Mouse (Mus musculus) kidney, embryonic 14.5 days (tissue): ENCODE results near the gene Chga. TPM values are rescaled to one million over a fixed set of nuclear protein-coding genes. Genes with fewer than 3 reads are reported as not detected.
A peak's percentile ranks its signal among the peaks of the same experiment; 100 is the strongest.

Experiments used
- ATAC-seq: fragments of 200-750 bp; cut with Nextera tagmentation; 2 replicates; pipeline ENCODE4 v1.8.0; 2017; ENCODE audit warnings: moderate number of reproducible peaks, mild to moderate bottlenecking, moderate TSS enrichment, moderate library complexity; ENCODE audit not compliant: low FRiP score, low TSS enrichment
- H3K27ac ChIP-seq: fragments of 300-500 bp; sonication (generic); 2 replicates; pipeline ENCODE4 v1.5.1; 2014; ENCODE audit warnings: low read depth, mild to moderate bottlenecking, low read length, moderate library complexity, mixed read lengths
- H3K27me3 ChIP-seq: fragments of 300-500 bp; sonication (generic); 2 replicates; pipeline ENCODE4 v1.6.1; 2014; ENCODE audit warnings: mild to moderate bottlenecking, low read length; ENCODE audit not compliant: control insufficient read depth, insufficient read depth
- H3K36me3 ChIP-seq: fragments of 300-500 bp; sonication (generic); 2 replicates; pipeline ENCODE4 v1.6.1; 2014; ENCODE audit warnings: low read length, mixed read lengths; ENCODE audit not compliant: control insufficient read depth, insufficient read depth
- H3K4me1 ChIP-seq: fragments of 300-500 bp; sonication (generic); 2 replicates; pipeline ENCODE4 v1.6.1; 2014; ENCODE audit warnings: low read length, mixed read lengths; ENCODE audit not compliant: control insufficient read depth, insufficient read depth
- H3K4me2 ChIP-seq: fragments of 300-500 bp; sonication (generic); replicated peaks from 2 replicates; pipeline ENCODE4 v1.6.1; 2014; ENCODE audit warnings: low read depth, mild to moderate bottlenecking, low read length
- H3K4me3 ChIP-seq: fragments of 300-500 bp; sonication (generic); 2 replicates; pipeline ENCODE4 v1.5.1; 2014; ENCODE audit warnings: mild to moderate bottlenecking, low read length
- H3K9ac ChIP-seq: fragments of 300-500 bp; sonication (generic); 2 replicates; pipeline ENCODE4 v1.6.1; 2014; ENCODE audit warnings: low read depth, mild to moderate bottlenecking, low read length, moderate library complexity
- H3K9me3 ChIP-seq: fragments of 300-500 bp; sonication (generic); 2 replicates; pipeline ENCODE4 v1.6.1; 2016; ENCODE audit warnings: low read length; ENCODE audit not compliant: control insufficient read depth
- WGBS: fragments of 180-500 bp; shearing (Covaris S2); extraction: QIAGEN DNeasy Blood & Tissue Kit; methylation state at CpG from one replicate; pipeline ENCODE4 v1.1.7; 2014; 5-methylcytosine and 5-hydroxymethylcytosine counted together
- polyA plus RNA-seq: library from polyadenylated mRNA; unstranded; fragments of >200 nt; fragmentation: Nextera tagmentation; extraction: Ambion mirVana; gene quantifications from 2 replicates; pipeline ENCODE4 v1.2.1, GENCODE M21; 2014

Gene Chga
- 0.30 and 0.73 TPM in 2 replicates for polyA plus RNA-seq

DNA sequence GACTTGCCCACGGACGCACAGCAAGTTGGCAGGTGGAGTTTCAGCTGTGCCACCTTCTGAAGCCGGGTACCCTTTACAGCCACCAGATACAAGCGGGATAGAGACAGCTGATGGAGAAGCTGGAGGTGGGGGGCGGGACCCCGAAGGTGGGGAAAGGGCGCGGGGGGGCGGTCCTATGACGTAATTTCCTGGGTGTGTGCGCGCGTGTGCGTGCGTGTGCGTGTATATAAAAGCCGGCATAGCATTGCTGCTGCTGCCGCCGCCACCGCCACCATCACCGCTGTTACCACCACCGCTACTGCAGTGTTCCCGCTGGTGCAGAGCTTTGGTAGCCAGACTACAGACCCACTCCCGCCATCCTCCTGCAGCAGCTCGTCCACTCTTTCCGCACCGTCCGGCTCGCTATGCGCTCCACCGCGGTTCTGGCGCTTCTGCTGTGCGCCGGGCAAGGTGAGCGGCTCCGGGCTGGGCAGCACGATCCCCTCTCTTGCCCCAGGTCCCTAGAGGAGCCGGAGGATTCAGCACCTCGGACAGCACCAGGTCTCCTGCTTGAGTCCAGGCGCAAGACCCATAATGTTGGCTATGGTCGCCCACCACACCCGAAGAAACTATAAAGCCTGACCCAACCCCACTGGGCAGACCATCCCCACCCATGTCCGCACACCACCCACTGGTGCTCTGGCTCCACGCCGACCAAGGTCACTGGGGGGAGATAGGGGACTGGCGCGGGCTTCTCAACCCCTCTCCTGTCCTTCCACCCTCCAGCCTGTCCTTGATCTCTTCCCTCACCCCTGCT, at the start of gene Chga:
Gene Chga, plus strand, starts transcription at position 249 of the 796 bp plus-strand sequence.
- H3K9me3 ChIP-seq, result no peaks in the 10 kb centered on the region
- H3K27me3 ChIP-seq, result peaks cover 19% of the 10 kb centered on the region
- peak; percentile 84 for ATAC-seq
- no peak within 1 kb of the TSS for H3K9ac ChIP-seq
- no peaks in the 10 kb centered on the region for H3K36me3 ChIP-seq
- 3% methylated on average over 48 of the region's 48 CpGs for WGBS
- peak within 1 kb of the TSS; percentile 44 for H3K4me2 ChIP-seq
- H3K4me3 ChIP-seq, result peak within 1 kb of the TSS; percentile 32
- no peak within 1 kb of the TSS for H3K27ac ChIP-seq
- 0 out of 2 replicates have a peak, but pooled peaks cover 3% of the 10 kb centered on the region for H3K4me1 ChIP-seq

DNA sequence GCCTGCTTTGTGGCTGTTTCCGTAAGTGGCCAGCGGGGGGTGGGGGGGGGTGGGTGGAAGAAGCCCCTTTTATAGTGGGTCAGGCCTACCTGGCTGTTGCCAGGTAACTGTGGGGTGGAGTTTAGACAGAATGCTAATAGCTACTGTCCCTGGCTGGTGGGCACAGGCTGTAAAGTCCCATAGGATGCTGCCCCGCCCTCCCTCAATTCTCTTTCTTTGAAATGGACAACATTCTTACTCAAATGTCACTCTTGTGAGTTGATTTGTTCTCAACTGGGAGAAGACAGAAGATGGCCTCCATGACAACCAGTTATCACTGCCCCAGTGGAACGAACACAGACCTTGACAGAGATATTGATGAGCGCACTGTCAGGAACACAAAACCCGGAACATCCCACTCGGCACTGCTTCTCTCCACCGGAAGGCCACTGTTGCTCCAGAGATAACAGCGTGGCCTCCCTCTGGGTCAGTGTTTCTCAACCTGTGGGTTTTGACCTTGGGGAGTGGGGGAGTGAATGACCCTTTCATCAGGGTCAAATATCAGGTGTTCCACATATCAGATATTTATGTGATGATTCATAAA, 49.5 kb upstream of the Chga start:
- ATAC-seq, result no peak
- Histone ChIP-seq H3K9ac (no peak overlapping the region), H3K36me3 (no peaks in the 10 kb centered on the region), H3K4me1 (no peaks in the 10 kb centered on the region), H3K4me2 (no peak overlapping the region), H3K9me3 (no peaks in the 10 kb centered on the region), H3K4me3 (no peak overlapping the region), H3K27ac (no peak overlapping the region), H3K27me3 (no peaks in the 10 kb centered on the region)
- WGBS, result 61% methylated on average over 9 of the region's 9 CpGs

DNA sequence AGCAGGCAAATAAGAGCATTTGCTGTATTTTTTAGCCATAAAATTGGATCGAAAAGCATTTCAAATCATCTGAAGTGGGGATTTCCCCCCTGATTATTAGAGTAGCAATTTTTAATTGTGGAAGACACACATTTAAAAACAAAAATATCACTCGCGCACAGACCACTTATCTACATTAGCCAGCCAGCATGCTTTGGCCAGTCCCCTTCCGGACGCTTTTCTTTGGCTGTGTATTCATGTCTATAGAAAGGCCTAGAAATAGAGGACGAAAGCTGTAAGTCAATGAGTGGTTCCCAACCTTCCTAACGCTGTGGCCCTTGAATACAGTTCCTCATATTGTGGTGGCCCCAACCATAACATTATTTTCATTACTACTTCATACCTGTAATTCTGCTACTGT, 48.8 kb upstream of the Chga start:
- Histone ChIP-seq H3K27me3 (no peaks in the 10 kb centered on the region), H3K9me3 (no peaks in the 10 kb centered on the region), H3K9ac (no peak overlapping the region), H3K4me2 (no peak overlapping the region), H3K27ac (no peak overlapping the region), H3K4me3 (no peak overlapping the region), H3K36me3 (no peaks in the 10 kb centered on the region), H3K4me1 (no peaks in the 10 kb centered on the region)
- 91% methylated on average over 7 of the region's 7 CpGs for WGBS
- no peak for ATAC-seq

DNA sequence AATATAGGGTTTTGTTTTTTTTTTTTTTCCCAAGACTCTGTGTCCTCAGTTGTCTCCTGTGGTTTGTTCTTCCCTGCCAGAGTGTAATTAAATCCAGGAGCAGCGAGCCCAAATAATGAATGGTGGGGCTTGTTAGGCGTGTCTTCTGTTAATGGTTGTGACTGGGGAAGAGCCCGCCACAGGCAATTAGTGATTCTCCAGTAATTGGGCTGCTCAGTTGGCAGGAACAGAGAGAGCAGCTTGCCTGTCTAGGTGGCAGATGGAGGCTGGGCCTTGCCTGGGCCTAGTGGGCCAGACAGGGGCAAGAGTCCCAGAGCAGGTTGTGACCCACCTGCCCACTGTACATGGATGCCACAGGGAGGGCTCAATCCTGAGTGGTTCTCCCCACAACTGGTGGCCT, 43.4 kb upstream of the Chga start:
- H3K4me2 ChIP-seq, result no peak overlapping the region
- H3K4me3 ChIP-seq, result no peak overlapping the region
- H3K36me3 ChIP-seq, result no peaks in the 10 kb centered on the region
- H3K27me3 ChIP-seq, result no peaks in the 10 kb centered on the region
- 19% methylated on average over 3 of the region's 3 CpGs for WGBS
- no peaks in the 10 kb centered on the region for H3K9me3 ChIP-seq
- H3K4me1 ChIP-seq, result no peaks in the 10 kb centered on the region
- no peak overlapping the region for H3K27ac ChIP-seq
- no peak overlapping the region; the same call in 1 of the 2 replicates for H3K9ac ChIP-seq
- no peak for ATAC-seq

DNA sequence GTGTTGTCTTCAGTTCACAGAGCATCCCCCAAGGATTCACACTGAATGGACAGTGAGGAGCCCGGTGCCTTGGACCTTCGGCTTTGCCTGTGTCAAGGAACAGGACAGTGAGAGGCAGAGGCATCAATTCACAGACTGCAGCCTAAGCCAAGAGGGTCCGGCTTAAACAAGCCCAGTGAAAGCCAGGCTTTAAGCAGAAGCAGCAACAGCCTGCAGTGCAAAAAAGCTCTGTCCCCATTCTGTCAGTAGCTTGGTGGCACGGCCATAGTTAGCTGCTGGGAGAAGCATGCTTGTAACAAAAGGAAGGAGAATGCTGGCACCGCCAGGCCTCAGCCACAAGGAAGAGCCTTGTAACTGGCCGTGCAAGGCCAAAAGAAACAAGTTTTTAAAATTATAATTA, 40.6 kb upstream of the Chga start:
- H3K27ac ChIP-seq, result no peak overlapping the region
- H3K4me3 ChIP-seq, result no peak overlapping the region
- H3K9ac ChIP-seq, result no peak overlapping the region
- H3K9me3 ChIP-seq, result no peaks in the 10 kb centered on the region
- H3K4me2 ChIP-seq, result no peak overlapping the region
- ATAC-seq, result no peak
- H3K27me3 ChIP-seq, result no peaks in the 10 kb centered on the region
- H3K36me3 ChIP-seq, result no peaks in the 10 kb centered on the region
- 73% methylated on average over 6 of the region's 6 CpGs for WGBS
- H3K4me1 ChIP-seq, result no peaks in the 10 kb centered on the region

DNA sequence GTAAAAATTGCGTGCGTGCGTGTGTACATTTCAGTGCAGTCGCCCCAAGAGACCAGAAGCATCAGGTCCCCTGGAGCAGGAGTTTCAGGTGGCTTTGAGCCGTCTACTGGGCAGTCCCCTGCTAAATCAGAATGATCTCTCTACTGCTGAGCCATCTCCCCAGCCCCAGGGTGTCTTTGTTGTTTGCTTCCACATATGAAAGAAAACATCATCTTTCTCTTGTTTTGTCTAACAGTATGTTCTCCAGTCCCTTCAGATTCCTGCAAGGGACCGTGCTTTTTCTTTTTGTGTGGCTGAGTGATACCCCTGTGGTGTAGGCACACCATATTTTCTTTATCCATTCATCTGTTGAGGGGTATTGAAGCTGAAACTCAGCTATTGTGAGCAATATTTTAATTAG, 40.0 kb upstream of the Chga start:
- ATAC-seq, result no peak
- Histone ChIP-seq H3K4me1 (no peaks in the 10 kb centered on the region), H3K4me2 (no peak overlapping the region), H3K9me3 (no peaks in the 10 kb centered on the region), H3K36me3 (no peaks in the 10 kb centered on the region), H3K27me3 (no peaks in the 10 kb centered on the region), H3K9ac (no peak overlapping the region), H3K4me3 (no peak overlapping the region), H3K27ac (no peak overlapping the region)
- WGBS, result 89% methylated on average over 6 of the region's 6 CpGs

DNA sequence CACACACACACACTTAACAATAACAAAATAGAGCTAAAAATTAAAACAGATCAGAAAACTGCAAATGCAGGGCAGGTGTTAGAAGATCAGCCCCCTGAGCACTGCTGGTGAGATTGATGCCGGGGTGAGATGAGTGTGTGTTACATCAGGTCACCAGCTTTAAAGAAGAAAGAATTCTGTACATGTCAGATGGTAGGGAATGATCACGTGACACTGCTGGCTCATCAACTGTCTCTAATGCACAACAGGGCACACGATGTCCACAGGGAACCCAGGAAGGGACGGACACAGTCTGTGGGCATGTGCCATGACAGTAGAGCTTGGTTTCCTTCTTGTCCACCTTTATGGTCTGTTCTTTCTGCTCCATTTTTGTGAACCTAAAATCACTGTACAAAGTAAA, 38.6 kb upstream of the Chga start:
- no peaks in the 10 kb centered on the region for H3K36me3 ChIP-seq
- no peak overlapping the region for H3K4me2 ChIP-seq
- H3K9me3 ChIP-seq, result no peaks in the 10 kb centered on the region
- H3K9ac ChIP-seq, result no peak overlapping the region
- no peak overlapping the region for H3K27ac ChIP-seq
- no peak overlapping the region for H3K4me3 ChIP-seq
- no peaks in the 10 kb centered on the region for H3K27me3 ChIP-seq
- WGBS, result 77% methylated on average over 4 of the region's 4 CpGs
- H3K4me1 ChIP-seq, result no peaks in the 10 kb centered on the region
- ATAC-seq, result no peak

DNA sequence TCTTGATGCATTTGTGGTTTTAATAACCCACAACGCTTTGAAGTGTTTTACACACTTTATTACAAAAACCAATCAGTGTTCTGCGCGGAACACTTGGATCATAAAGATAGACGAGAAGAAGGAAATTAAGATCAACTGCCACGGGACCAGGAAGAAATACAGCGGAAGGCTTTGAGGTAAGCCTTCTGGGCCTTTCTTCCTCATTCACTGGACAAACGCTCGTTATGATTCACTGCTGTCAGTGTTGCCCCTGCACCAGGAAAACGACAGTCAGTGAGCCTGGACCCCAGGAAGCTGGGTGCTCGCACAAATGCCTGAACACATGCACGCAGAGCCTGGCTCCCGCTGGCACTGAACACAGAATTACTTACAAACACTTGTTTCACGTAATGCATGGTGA, 37.1 kb upstream of the Chga start:
- no peak for ATAC-seq
- H3K27ac ChIP-seq, result no peak overlapping the region
- H3K9me3 ChIP-seq, result no peaks in the 10 kb centered on the region
- H3K4me2 ChIP-seq, result no peak overlapping the region
- H3K9ac ChIP-seq, result no peak overlapping the region
- H3K4me1 ChIP-seq, result peaks cover 4% of the 10 kb centered on the region; the same call in 1 of the 2 replicates
- H3K27me3 ChIP-seq, result no peaks in the 10 kb centered on the region
- WGBS, result 76% methylated on average over 13 of the region's 13 CpGs
- H3K36me3 ChIP-seq, result no peaks in the 10 kb centered on the region
- no peak overlapping the region for H3K4me3 ChIP-seq

DNA sequence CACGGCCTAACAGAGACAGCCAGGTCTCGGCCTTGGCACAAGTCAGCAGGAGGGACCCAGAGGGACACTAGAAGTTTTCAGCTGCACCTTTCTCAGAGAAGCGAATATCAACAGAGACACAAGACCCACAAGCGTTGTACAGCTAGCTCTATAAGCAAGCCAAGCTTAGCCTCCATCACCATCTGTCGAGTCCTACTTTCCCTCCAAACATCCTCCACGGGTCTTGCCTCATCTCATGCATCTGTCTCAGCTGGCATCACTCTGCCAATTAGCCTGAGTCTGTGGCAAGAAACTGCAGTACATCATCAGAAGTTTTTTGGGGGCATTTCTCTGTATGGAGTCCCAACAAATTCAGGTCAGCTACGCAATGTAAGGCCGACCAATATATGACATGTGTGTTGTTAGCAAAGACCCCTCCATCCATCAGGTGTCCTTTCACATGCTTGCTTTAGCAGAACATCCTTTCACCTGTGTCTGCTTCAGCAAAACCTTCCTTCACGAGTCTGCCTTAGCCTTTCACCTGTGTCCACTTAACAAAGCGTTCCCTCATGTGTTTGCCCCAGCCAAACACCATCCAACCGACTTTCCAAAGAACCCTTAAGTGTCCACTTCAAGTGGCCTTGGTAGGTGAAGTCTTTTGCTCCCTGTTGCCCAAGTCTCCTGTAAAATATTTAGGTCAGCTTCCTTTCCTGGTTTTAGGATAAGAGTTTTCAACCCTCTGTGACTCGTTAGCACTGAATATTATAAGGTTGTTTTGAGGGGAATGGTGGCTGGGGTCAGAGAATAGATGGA, 34.6 kb upstream of the Chga start:
- Histone ChIP-seq H3K4me3 (no peak overlapping the region), H3K9ac (no peak overlapping the region), H3K4me1 (peaks cover 4% of the 10 kb centered on the region; the same call in 1 of the 2 replicates), H3K27ac (no peak overlapping the region), H3K9me3 (no peaks in the 10 kb centered on the region), H3K27me3 (no peaks in the 10 kb centered on the region), H3K36me3 (no peaks in the 10 kb centered on the region), H3K4me2 (no peak overlapping the region)
- WGBS, result 88% methylated on average over 12 of the region's 12 CpGs
- no peak for ATAC-seq
